Mouse (Mus musculus): ENCODE data around the gene Clic4. TPM values are rescaled to one million over a fixed set of nuclear protein-coding genes. Genes with fewer than 3 reads are reported as not detected.
"Not testable (repeated sequence)": the region's sequence is repeated elsewhere in the genome, so short reads cannot be mapped to it uniquely, and the experiment has no call there.

Gene Clic4
- polyA plus RNA-seq, 1 experiment from 2014 or later = 110 TPM

DNA sequence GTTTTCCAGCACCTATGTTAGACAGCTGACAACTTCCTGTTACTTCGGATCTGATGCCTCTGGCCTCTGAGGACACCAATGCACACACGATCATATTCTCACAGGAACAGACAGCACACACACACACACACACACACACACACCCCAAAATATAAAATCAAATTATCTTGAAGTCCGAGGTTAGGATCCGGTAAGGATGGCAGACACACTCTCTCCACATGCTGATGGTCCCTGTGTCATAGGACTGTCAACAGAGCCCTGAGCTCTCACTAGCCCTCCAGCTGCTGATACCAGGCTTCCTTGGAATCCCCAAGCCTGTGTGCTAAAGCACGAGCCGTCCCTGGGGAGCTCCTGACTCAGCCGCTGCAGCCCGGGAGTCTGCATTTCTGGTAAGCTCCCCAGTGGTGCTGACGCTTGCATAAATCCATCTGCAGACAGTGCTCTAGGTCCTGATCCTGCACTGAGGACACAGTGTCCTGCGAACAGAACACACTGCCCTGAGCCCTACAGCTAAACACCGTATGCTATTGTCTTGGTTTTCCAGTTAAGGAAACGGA lies 83.1 kb downstream of the Clic4 start:
- H3K9ac ChIP-seq = no peak overlapping the region
- no peak overlapping the region for H3K4me2 ChIP-seq
- no peak overlapping the region for H3K27ac ChIP-seq (replicated peaks)
- no peak overlapping the region for H3K4me3 ChIP-seq (replicated peaks)
- H3K4me1 ChIP-seq (replicated peaks) = no peaks in the 10 kb centered on the region
- H3K36me3 ChIP-seq (replicated peaks) = no peaks in the 10 kb centered on the region
- peaks cover 6% of the 10 kb centered on the region; the same call in 1 of the 2 replicates for H3K27me3 ChIP-seq
- WGBS (ENCODE audit: insufficient replicate concordance) = 66% methylated on average over 12 of the region's 12 CpGs
- H3K9me3 ChIP-seq (replicated peaks) = no peaks in the 10 kb centered on the region
- no peak for ATAC-seq (ENCODE audit: insufficient read depth)

DNA sequence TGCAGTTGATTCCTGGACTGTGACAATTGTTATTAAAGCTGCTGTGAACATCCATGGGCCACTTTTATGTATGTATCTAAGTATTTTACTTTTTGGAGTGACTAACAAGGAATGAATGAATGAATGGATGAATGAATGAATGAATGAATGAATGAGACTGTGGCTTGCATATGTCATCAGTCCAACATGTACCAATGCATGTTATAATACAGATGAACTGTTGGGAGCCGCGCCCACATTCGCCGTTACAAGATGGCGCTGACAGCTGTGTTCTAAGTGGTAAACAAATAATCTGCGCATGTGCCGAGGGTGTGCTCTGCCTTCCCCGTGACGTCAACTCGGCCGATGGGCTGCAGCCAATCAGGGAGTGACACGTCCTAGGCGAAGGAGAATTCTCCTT lies 88.3 kb downstream of the Clic4 start:
- not testable (repeated sequence) for H3K27me3 ChIP-seq; H3K4me3 ChIP-seq (replicated peaks); H3K27ac ChIP-seq (replicated peaks); H3K9ac ChIP-seq; H3K4me2 ChIP-seq; H3K9me3 ChIP-seq (replicated peaks); H3K4me1 ChIP-seq (replicated peaks); H3K36me3 ChIP-seq (replicated peaks); ATAC-seq (ENCODE audit: insufficient read depth)
- 94% methylated on average over 7 of the region's 13 CpGs for WGBS (ENCODE audit: insufficient replicate concordance)

DNA sequence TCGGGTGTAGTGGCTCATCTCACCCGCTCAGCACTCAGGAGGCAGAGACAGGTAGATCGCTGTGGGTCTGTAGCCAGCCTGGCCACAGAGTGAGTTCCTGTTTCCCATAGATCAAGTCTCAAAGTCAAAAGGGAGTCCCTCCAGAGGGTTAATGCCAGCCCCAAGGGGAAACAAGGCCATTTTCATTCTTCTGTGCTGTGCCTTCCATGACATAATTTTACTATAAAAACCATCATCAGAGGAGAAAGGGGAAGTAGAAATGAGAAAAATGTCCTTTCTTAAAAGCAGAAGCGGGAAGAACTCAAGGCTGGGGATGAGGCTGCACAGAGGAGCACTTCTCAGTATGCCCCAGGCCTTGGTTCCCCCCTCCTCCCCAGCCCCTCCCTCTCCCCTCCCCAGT lies 90.8 kb downstream of the Clic4 start:
- WGBS (ENCODE audit: insufficient replicate concordance) = 34% methylated on average over 4 of the region's 4 CpGs
- ATAC-seq (ENCODE audit: insufficient read depth) = no peak

DNA sequence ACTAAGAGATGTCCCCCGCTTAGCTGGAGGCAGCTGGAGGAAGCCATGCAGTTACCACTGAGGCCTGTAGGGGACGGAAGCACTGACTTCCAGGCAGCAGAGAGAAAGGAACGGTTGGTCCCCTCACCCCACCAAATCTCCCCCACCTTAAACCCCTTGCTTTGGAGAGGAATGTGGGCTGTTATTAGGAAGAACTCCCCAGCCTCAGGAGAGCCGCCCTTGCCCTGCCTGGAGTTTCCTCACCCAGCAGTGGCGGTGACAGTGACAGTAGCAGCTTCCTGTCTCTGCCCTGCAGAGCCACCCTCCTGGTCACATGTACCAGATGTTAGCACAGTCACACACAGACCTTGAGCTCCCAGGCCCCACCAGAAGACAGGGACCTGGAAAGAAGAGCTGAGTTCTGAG lies 93.5 kb downstream of the Clic4 start:
- no peaks in the 10 kb centered on the region for H3K36me3 ChIP-seq (replicated peaks)
- no peak overlapping the region for H3K9ac ChIP-seq
- H3K4me3 ChIP-seq (replicated peaks) = no peak overlapping the region
- ATAC-seq (ENCODE audit: insufficient read depth) = no peak
- H3K4me1 ChIP-seq (replicated peaks) = 0 out of 2 replicates have a peak, but pooled peaks cover 5% of the 10 kb centered on the region
- 8% methylated on average over 5 of the region's 5 CpGs for WGBS (ENCODE audit: insufficient replicate concordance)
- H3K9me3 ChIP-seq (replicated peaks) = no peaks in the 10 kb centered on the region
- no peak overlapping the region for H3K4me2 ChIP-seq
- no peak overlapping the region for H3K27ac ChIP-seq (replicated peaks)
- H3K27me3 ChIP-seq = peaks cover 17% of the 10 kb centered on the region; the same call in 1 of the 2 replicates

More for the DNA sequence above, 90.8 kb downstream of the Clic4 start:
- no peaks in the 10 kb centered on the region for H3K36me3 ChIP-seq (replicated peaks)
- no peaks in the 10 kb centered on the region for H3K4me1 ChIP-seq (replicated peaks)
- no peaks in the 10 kb centered on the region for H3K9me3 ChIP-seq (replicated peaks)
- no peak overlapping the region for H3K4me2 ChIP-seq
- no peak overlapping the region for H3K9ac ChIP-seq
- peaks cover 3% of the 10 kb centered on the region; the same call in 1 of the 2 replicates for H3K27me3 ChIP-seq
- no peak overlapping the region for H3K4me3 ChIP-seq (replicated peaks)
- H3K27ac ChIP-seq (replicated peaks) = no peak overlapping the region

- no peak overlapping the region for H3K4me2 ChIP-seq
- H3K9me3 ChIP-seq (replicated peaks) = no peaks in the 10 kb centered on the region
- H3K27me3 ChIP-seq = peaks cover 24% of the 10 kb centered on the region; the same call in 1 of the 2 replicates
- no peak overlapping the region for H3K4me3 ChIP-seq (replicated peaks)
- no peak overlapping the region for H3K27ac ChIP-seq (replicated peaks)
- H3K4me1 ChIP-seq (replicated peaks) = 0 out of 2 replicates have a peak, but pooled peaks cover 5% of the 10 kb centered on the region
- H3K36me3 ChIP-seq (replicated peaks) = no peaks in the 10 kb centered on the region
- H3K9ac ChIP-seq = no peak overlapping the region
- no peak for ATAC-seq (ENCODE audit: insufficient read depth)
Measured at GRCm38 (mm10) chr4:135177568-135177967, 95.0 kb downstream of the Clic4 start.

DNA sequence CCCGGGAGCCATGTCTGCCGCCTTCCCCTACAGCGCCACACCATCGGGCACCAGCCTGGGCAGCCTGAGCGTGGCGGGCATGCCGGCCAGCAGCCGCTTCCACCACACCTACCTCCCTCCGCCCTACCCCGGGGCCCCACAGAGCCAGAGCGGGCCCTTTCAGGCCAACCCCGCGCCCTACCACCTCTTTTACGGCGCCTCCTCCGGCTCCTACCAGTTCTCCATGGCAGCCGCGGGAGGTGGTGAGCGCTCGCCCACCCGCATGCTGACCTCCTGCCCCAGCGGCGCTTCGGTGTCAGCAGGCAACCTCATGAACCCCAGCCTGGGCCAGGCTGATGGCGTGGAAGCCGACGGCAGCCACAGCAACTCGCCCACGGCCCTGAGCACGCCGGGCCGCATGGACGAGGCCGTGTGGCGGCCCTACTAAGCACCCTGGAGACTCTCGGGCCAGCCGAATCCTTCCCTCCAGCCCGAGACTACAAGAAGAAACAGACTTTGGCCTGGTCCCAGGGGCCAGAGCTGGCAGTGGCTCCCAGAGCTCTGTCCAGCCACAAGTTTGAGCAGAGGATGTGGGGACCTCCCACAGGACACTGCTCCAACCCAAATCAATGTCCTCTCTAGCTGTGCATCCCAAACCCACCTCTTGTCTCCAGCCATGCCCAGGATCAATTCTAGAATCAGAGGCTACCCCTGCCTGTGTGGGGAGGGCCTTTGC lies 97.1 kb downstream of the Clic4 start:
- H3K4me3 ChIP-seq (replicated peaks) = no peak overlapping the region
- no peak overlapping the region for H3K9ac ChIP-seq
- ATAC-seq (ENCODE audit: insufficient read depth) = no peak

DNA sequence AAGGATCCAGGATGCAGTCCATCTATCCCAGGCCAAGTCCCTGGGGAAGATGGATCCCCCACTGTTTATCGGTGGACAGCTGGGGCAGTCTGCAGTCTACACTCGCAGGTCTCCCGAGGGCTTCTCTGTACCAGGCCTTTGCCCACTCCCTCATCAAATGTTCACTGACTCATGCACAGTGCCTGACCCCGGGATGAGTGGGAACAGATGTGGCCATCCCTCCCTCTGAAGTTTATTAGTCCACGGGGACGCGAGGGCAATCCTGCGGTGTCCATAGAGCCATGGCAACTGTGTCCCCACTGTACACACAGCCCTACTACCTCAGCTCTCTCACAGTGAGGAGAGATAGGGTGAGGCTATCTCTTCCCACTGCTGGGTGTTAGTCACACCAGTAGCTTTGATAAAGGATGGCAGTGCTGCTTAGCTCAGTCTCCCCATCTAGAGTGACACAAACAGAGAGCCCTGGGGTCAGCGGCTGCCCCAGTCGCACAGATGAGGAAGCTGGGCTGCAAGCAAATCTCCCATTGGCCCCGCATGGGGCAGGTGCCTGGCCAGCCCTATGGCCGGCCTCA lies 101.2 kb downstream of the Clic4 start:
- Histone ChIP-seq H3K36me3 (replicated peaks) (no peaks in the 10 kb centered on the region), H3K9me3 (replicated peaks) (no peaks in the 10 kb centered on the region), H3K4me1 (replicated peaks) (peaks cover 47% of the 10 kb centered on the region), H3K9ac (no peak overlapping the region), H3K4me2 (no peak overlapping the region), H3K27me3 (peaks cover 44% of the 10 kb centered on the region), H3K27ac (replicated peaks) (no peak overlapping the region), H3K4me3 (replicated peaks) (no peak overlapping the region)
- ATAC-seq (ENCODE audit: insufficient read depth) = peak; percentile 77
- WGBS (ENCODE audit: insufficient replicate concordance) = 53% methylated on average over 12 of the region's 12 CpGs

More for the DNA sequence above, 97.1 kb downstream of the Clic4 start:
- no peaks in the 10 kb centered on the region for H3K36me3 ChIP-seq (replicated peaks)
- H3K4me2 ChIP-seq = 0 out of 2 replicates have a peak overlapping the region, but pooled peaks have one; percentile 13
- peaks cover 24% of the 10 kb centered on the region; the same call in 1 of the 2 replicates for H3K27me3 ChIP-seq
- no peak overlapping the region for H3K27ac ChIP-seq (replicated peaks)
- no peaks in the 10 kb centered on the region for H3K9me3 ChIP-seq (replicated peaks)
- peaks cover 18% of the 10 kb centered on the region for H3K4me1 ChIP-seq (replicated peaks)
- WGBS (ENCODE audit: insufficient replicate concordance) = 71% methylated on average over 38 of the region's 38 CpGs

- H3K4me3 ChIP-seq (replicated peaks) = no peak overlapping the region
- no peaks in the 10 kb centered on the region for H3K36me3 ChIP-seq (replicated peaks)
- no peaks in the 10 kb centered on the region for H3K9me3 ChIP-seq (replicated peaks)
- no peak overlapping the region for H3K27ac ChIP-seq (replicated peaks)
- no peak overlapping the region for H3K9ac ChIP-seq
- H3K4me2 ChIP-seq = no peak overlapping the region
- no peak for ATAC-seq (ENCODE audit: insufficient read depth)
- WGBS (ENCODE audit: insufficient replicate concordance) = 75% methylated on average over 4 of the region's 4 CpGs
- peaks cover 46% of the 10 kb centered on the region for H3K27me3 ChIP-seq
- peaks cover 47% of the 10 kb centered on the region for H3K4me1 ChIP-seq (replicated peaks)
Measured at GRCm38 (mm10) chr4:135169501-135169900, 103.1 kb downstream of the Clic4 start.

DNA sequence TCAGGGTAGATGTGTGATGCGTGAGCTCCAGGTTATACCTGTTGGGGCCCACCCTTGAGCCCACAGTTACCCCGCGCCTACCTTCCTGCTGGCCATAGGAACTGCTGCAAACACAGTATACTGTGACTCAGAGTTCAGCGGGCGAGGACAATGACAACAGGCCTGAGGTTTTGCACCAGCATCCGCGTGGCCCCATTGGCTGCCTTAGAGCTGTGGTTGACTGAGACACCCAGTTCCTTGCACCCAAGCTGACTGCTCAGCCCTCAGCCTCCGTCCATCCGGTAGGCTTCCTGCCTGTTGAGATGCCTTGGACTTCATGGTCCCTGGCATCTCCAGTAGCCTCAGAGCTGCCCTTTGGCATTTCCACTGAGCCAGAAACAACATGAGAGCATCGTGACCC lies 103.5 kb downstream of the Clic4 start:
- H3K4me1 ChIP-seq (replicated peaks) = peaks cover 47% of the 10 kb centered on the region
- H3K27me3 ChIP-seq = peaks cover 44% of the 10 kb centered on the region
- H3K9me3 ChIP-seq (replicated peaks) = no peaks in the 10 kb centered on the region
- no peaks in the 10 kb centered on the region for H3K36me3 ChIP-seq (replicated peaks)
- ATAC-seq (ENCODE audit: insufficient read depth) = no peak
- no peak overlapping the region for H3K9ac ChIP-seq
- no peak overlapping the region for H3K4me2 ChIP-seq
- H3K4me3 ChIP-seq (replicated peaks) = no peak overlapping the region
- no peak overlapping the region for H3K27ac ChIP-seq (replicated peaks)
- 79% methylated on average over 10 of the region's 10 CpGs for WGBS (ENCODE audit: insufficient replicate concordance)

- WGBS (ENCODE audit: insufficient replicate concordance) = 22% methylated on average over 7 of the region's 7 CpGs
- H3K4me1 ChIP-seq (replicated peaks) = peaks cover 47% of the 10 kb centered on the region
- no peaks in the 10 kb centered on the region for H3K9me3 ChIP-seq (replicated peaks)
- no peaks in the 10 kb centered on the region for H3K36me3 ChIP-seq (replicated peaks)
- ATAC-seq (ENCODE audit: insufficient read depth) = peak; percentile 36; the same call in 1 of the 2 replicates
- peaks cover 37% of the 10 kb centered on the region for H3K27me3 ChIP-seq
- peak overlapping the region; percentile 15 for H3K4me2 ChIP-seq
- no peak overlapping the region for H3K4me3 ChIP-seq (replicated peaks)
- H3K9ac ChIP-seq = no peak overlapping the region
- 0 out of 2 replicates have a peak overlapping the region, but pooled peaks have one; percentile 14 for H3K27ac ChIP-seq (replicated peaks)
Measured at GRCm38 (mm10) chr4:135167816-135168527, 104.6 kb downstream of the Clic4 start.

All from liver, embryonic 15.5 days (tissue).